Mouse (Mus musculus) cerebellum, postnatal 14 days (tissue): ENCODE measurements around the gene Nr4a1.

ENCODE experiments used
- DNase-seq, 2 experiments: peaks; one replicate each; pipeline ENCODE4 v3.0.0; 2021; ENCODE audit warnings: mixed read lengths in 2 of 2

Gene Nr4a1

DNA sequence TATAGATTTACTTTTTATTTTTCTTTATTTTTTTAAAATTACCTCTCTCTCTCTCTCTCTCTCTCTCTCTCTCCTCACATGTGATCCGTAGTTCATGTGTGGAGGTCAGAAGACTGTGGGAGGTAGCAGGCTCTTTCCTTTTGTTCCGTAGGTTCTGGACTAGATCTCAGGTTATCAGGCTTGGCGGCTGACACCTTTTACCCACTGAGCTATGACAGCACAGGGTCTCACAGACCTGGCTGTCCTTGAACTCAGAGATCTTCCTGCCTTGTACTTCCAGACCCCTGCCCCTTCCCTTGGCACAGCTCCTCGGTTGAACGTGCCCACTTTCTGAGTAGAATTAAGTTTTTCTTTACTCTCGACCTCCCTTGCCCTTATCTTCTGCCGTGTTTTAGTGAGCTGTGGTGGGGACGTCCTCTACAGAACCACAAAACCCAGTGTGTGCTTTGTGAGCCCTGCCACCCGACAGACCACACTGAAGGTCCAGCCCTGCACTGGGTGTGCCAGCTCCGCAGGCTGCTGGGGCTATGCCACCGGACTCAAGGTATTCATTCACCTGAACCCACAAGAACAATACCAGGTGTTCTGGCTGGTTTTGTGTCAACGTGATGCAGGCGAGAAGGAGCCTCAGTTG, 62.3 kb downstream of the Nr4a1 start:
- DNase-seq, result peak in 1 of 2 experiments; percentile 27

DNA sequence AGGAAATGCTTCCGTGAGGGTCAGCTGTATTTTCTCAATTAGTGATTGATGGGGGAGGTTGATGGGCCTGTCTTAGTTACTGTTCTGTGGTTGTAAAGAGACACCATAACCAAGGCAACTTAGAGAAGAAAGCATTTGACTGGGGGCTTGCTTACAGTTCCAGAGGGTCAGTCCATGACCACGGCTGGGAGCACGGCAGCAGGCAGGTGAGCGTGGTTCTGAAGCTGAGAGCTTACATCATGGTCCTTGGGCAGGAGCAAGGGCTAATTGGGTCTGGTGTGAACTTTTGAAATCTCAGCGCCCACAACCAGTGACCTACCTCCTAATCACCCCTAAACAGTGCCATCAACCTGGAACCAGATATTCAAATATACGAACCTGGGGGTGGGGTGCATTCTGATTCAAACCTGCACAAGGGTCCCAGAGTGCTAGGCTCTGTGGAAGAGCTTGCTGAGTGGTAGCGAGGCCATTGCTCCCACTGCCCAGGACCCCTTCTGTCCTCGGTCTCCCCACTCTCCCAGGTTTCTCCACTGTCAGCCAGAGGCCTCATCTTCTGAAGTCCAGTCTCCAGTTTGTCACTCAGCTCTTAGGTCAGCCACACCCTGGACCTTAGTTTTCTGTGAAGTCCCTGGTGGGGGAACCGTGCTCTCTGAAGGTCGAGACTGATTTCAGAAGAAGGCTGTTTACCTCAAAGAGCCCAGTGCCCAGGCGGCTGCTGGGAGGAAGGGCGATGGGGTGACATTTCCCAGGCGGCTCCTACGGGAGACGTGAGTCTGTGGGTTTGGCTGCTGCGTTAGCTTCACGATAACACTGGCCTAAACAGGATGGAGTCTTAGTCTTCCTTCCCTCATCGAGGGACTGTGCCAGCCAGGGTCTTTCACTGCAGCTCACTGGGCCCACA, 63.1 kb downstream of the Nr4a1 start:
- no peak for DNase-seq

- no peak for DNase-seq
Observed at GRCm38 (mm10) chr15:101317814-101318500, 63.9 kb downstream of the Nr4a1 start.

DNA sequence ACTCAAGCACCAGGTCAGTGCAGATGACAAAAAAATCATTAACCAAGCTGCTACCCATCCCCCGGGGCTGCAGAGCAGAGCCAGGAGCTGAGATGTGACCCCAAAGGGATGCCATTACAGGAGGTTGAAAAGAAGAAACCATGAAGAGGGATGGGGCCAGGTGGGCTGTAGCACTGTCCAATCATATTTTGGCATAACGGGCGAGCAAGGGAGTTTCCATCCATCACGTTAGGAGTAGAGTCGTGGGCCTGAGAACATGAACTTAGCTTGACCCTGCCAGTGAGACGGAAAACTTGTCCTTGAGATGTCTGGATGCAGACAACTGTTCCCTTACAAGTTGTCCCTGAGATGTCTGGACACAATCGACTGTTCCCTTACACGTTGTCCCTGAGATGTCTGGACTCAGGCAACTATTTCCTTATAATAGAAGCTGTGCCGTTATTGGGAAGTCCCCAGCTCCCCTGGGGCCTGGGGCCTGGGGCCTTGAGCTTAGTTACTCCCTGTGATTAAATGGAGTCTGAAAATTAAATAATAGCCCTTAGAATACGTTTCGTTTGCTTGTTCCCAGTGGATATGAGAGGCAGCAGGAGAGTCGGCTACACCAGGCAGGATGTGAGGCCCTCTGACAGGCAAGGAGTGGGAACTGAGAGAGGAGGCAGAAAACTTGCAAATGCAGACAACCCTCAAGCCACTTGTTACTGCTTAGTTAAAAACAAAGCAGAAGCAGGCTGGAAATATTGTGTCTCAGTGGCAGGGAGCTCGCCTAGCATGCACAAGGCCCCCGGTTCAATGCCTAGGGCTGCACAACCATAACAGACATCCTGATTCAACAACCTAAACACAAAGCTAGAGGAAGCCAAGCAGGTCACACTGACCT, 65.1 kb downstream of the Nr4a1 start:
- DNase-seq, result no peak

- DNase-seq, result no peak
Observed at GRCm38 (mm10) chr15:101320010-101320617, 66.0 kb downstream of the Nr4a1 start.

GRCm38 (mm10) chr15:101320618-101321041, 66.6 kb downstream of the Nr4a1 start:
- no peak for DNase-seq

- DNase-seq, result no peak
Observed at GRCm38 (mm10) chr15:101321126-101321525, 67.1 kb downstream of the Nr4a1 start.

- no peak for DNase-seq
Observed at GRCm38 (mm10) chr15:101322106-101322505, 68.0 kb downstream of the Nr4a1 start.

DNA sequence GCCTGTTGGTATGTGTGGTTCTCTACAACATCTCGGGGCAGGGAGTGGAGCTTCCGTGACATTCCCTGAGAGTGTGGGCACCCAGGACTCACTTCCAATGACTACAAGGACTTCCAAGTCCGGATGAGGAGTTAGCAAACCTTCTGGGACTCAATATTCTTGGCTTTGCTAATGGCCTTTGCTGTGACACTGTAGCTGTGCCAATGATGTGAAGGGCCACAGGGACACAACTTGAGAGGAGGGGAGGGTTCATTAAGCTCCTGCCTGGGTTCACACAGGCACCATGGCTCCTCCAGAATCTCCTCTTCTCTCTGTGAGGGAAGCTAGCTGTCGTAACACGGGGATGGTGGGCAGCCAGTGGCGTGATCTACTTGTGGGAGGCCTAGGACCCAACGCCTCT, 68.6 kb downstream of the Nr4a1 start:
- DNase-seq, result no peak

- DNase-seq, result no peak
Observed at GRCm38 (mm10) chr15:101323511-101323910, 69.4 kb downstream of the Nr4a1 start.
